Mouse (Mus musculus): ENCODE results near the gene Trpc1.

- no peak for TF ChIP-seq POLR2A (IDR thresholded peaks at IDR 0.05; ENCODE audit: extremely low read depth, insufficient read depth, low read length)
- TF ChIP-seq CTCF (IDR thresholded peaks at IDR 0.05; ENCODE audit: extremely low read depth, insufficient read depth, low read length) = no peak
Measured at GRCm38 (mm10) chr9:95712574-95712973, 37.6 kb downstream of the Trpc1 start.

Data from cortical plate, adult 2 months (tissue).